Mouse (Mus musculus) embryonic facial prominence, embryonic 13.5 days (tissue): ENCODE data around the gene Rapgef6. TPM values are rescaled to one million over a fixed set of nuclear protein-coding genes. Genes with fewer than 3 reads are reported as not detected.

Experiments used
- ATAC-seq: fragments of 200-750 bp; cut with Nextera tagmentation; 2 replicates; pipeline ENCODE4 v1.8.0; 2017; ENCODE audit warnings: low read depth; ENCODE audit not compliant: insufficient number of reproducible peaks, insufficient read depth, low FRiP score, low TSS enrichment
- H3K27ac ChIP-seq: fragments of 300-500 bp; sonication (generic); 2 replicates; pipeline ENCODE4 v1.5.1; 2015; ENCODE audit warnings: moderate library complexity, mild to moderate bottlenecking, inconsistent platforms
- H3K27me3 ChIP-seq: fragments of 300-500 bp; sonication (generic); 2 replicates; pipeline ENCODE4 v1.6.1; 2015; ENCODE audit warnings: mild to moderate bottlenecking, inconsistent platforms
- H3K36me3 ChIP-seq: fragments of 300-500 bp; sonication (generic); 2 replicates; pipeline ENCODE4 v1.6.1; 2015; ENCODE audit warnings: mild to moderate bottlenecking, inconsistent platforms
- H3K4me1 ChIP-seq: fragments of 300-500 bp; sonication (generic); 2 replicates; pipeline ENCODE4 v1.6.1; 2015; ENCODE audit warnings: inconsistent platforms
- H3K4me2 ChIP-seq: fragments of 300-500 bp; sonication (generic); 2 replicates; pipeline ENCODE4 v1.6.1; 2015; ENCODE audit warnings: moderate library complexity, mild to moderate bottlenecking, inconsistent platforms
- H3K4me3 ChIP-seq: fragments of 300-500 bp; sonication (generic); 2 replicates; pipeline ENCODE4 v1.5.1; 2015; ENCODE audit warnings: mild to moderate bottlenecking, inconsistent platforms
- H3K9ac ChIP-seq: fragments of 300-500 bp; sonication (generic); 2 replicates; pipeline ENCODE4 v1.6.1; 2015; ENCODE audit warnings: mild to moderate bottlenecking, inconsistent platforms
- H3K9me3 ChIP-seq: fragments of 300-500 bp; sonication (generic); 2 replicates; pipeline ENCODE4 v1.6.1; 2016; ENCODE audit warnings: inconsistent platforms
- WGBS: fragments of 180-500 bp; shearing (Covaris S2); methylation state at CpG from one replicate; pipeline ENCODE4 v1.1.7; 2015; ENCODE audit warnings: mixed read lengths; 5-methylcytosine and 5-hydroxymethylcytosine counted together
- polyA plus RNA-seq: library from polyadenylated mRNA; unstranded; fragments of >200 nt; fragmentation: Nextera tagmentation; extraction: Ambion mirVana; gene quantifications from 2 replicates; pipeline ENCODE4 v1.2.1, GENCODE M21; 2015

The Rapgef6 gene
- polyA plus RNA-seq, 1 experiment from 2014 or later = 40.5 TPM

DNA sequence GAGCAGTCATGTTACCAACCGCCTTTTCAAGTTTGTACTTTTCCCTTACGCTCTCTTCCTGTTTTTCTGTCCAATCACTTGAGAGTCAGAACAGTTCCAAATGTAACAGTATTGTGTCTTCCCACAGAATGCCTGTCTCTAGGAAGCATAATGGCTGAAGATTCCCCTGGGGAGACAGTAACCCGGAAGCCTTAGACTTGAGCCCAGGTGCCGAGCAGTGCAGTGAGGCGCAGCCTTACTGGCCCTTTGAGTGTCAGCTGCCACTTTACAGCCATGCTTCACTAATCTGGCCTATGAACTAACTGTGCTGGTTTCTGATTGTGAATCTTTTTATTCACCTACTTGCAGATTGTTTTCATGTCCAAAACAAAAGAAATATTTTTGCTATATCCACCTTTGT, 175.0 kb downstream of the Rapgef6 start:
- no peak for ATAC-seq
- no peak overlapping the region for H3K4me3 ChIP-seq
- WGBS = 86% methylated on average over 5 of the region's 5 CpGs
- no peaks in the 10 kb centered on the region for H3K4me1 ChIP-seq
- H3K4me2 ChIP-seq = no peak overlapping the region
- H3K27me3 ChIP-seq = no peaks in the 10 kb centered on the region
- no peak overlapping the region for H3K9ac ChIP-seq
- peaks cover 37% of the 10 kb centered on the region for H3K36me3 ChIP-seq
- H3K27ac ChIP-seq = no peak overlapping the region
- no peaks in the 10 kb centered on the region for H3K9me3 ChIP-seq

DNA sequence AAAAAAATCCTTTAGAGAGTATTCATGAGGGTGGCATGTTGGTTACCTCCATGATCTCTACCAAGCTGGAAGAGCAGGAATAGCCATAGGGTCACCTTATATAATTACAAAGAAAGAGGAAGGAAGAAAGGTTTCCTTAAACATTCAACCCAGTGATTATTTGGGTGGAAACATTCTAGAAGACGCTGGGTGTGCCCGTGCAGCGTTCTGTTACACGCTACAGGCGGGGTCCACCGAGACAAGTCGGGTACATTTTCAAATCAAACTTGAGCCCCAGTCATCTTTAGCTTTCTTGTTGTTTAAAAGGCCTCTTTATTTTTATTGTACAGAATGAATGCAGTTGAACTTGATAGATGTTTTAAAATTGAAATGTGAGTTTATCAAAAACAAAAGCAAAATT, 176.0 kb downstream of the Rapgef6 start:
- H3K9me3 ChIP-seq = no peaks in the 10 kb centered on the region
- H3K27me3 ChIP-seq = no peaks in the 10 kb centered on the region
- no peak for ATAC-seq
- H3K9ac ChIP-seq = no peak overlapping the region
- H3K27ac ChIP-seq = no peak overlapping the region
- H3K36me3 ChIP-seq = peaks cover 33% of the 10 kb centered on the region
- no peaks in the 10 kb centered on the region for H3K4me1 ChIP-seq
- WGBS = 91% methylated on average over 7 of the region's 7 CpGs
- H3K4me2 ChIP-seq = no peak overlapping the region
- no peak overlapping the region for H3K4me3 ChIP-seq

DNA sequence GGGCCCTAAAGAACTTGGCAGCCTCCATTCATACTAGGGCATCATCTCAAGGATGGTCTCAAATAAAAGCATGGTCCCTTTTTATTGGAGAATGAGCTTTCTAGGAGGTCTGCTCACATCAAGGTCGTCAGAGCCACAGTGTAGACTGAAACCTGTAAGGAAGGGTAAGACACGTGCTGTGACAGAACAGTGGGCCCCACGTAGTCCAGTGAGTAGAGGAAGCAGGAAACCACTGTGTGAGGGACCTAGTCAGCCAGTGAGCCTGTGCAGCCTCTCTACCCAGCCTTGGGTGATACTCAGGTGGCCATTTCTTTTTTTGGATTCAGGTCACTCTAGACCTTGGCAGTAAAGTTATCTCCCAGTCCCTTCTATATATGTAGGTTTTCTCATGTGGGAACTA, 177.3 kb downstream of the Rapgef6 start:
- Histone ChIP-seq H3K27me3 (no peaks in the 10 kb centered on the region), H3K4me2 (no peak overlapping the region), H3K27ac (no peak overlapping the region), H3K4me1 (no peaks in the 10 kb centered on the region), H3K4me3 (no peak overlapping the region), H3K9me3 (no peaks in the 10 kb centered on the region), H3K9ac (no peak overlapping the region), H3K36me3 (peaks cover 25% of the 10 kb centered on the region)
- 85% methylated on average over 3 of the region's 3 CpGs for WGBS
- no peak for ATAC-seq

DNA sequence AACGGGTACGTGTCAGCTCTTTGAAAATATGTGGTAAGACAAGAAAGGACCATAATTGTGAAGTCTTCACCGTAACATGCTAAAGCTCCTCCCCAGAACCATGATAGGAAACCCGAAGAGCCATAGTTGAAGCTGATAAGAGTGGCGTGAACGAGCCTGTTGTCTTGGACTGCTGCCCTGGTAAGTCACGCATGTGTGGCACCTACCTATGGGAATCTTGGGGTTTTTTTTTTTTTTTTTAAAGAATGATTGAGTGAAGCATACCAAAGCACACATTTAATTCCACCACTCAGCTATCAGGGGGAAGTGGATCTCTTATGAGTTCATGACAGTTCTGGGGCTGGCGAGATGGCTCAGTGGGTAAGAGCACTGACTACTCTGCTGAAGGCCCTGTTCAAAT, 179.2 kb downstream of the Rapgef6 start:
- H3K27me3 ChIP-seq = no peaks in the 10 kb centered on the region
- 92% methylated on average over 8 of the region's 8 CpGs for WGBS
- no peak overlapping the region for H3K27ac ChIP-seq
- H3K4me3 ChIP-seq = no peak overlapping the region
- ATAC-seq = no peak
- H3K9me3 ChIP-seq = no peaks in the 10 kb centered on the region
- peaks cover 8% of the 10 kb centered on the region for H3K36me3 ChIP-seq
- no peak overlapping the region for H3K4me2 ChIP-seq
- H3K4me1 ChIP-seq = no peaks in the 10 kb centered on the region
- H3K9ac ChIP-seq = no peak overlapping the region

DNA sequence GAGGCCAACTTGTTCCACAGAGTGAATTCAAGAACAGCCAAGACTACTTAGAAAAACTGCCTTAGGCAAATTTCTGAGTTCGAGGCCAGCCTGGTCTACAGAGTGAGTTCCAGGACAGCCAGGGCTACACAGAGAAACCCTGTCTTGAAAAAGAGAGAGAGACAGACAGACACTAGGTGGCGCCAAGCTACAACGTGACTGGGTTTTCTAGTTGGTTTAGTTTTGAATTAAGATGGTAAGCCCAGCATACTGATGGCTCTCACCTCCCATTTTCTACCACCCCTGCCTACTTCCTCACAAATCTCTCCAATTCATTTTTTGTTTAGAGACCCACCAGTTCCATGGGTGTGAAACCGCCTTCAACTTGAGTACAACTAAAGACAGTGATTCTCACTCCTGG, 180.7 kb downstream of the Rapgef6 start:
- peaks cover 5% of the 10 kb centered on the region; the same call in 1 of the 2 replicates for H3K36me3 ChIP-seq
- no peak overlapping the region for H3K9ac ChIP-seq
- no peaks in the 10 kb centered on the region for H3K27me3 ChIP-seq
- H3K4me3 ChIP-seq = no peak overlapping the region
- no peaks in the 10 kb centered on the region for H3K9me3 ChIP-seq
- no peak for ATAC-seq
- H3K4me2 ChIP-seq = no peak overlapping the region
- 30% methylated on average over 4 of the region's 4 CpGs for WGBS
- H3K4me1 ChIP-seq = no peaks in the 10 kb centered on the region
- H3K27ac ChIP-seq = no peak overlapping the region

DNA sequence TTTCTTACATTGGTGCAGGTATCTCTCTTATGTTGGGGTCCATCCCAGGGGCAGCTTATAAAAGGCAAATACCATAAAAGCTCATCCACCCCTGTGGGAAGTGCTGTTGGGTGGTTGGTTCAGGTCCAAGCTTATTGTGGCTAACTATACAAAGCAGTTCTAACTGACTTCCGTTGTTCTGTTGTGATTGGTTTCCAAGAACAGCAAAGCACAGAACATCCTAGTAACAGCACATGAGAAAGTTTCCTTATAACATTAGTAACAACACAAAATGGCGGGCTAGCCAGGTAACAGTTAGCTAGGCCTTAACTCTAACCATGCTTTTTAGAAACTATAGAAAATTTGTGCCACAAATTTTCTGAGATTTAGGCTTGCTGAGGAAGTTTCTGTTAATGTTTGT, 185.5 kb downstream of the Rapgef6 start:
- Histone ChIP-seq H3K4me2 (no peak overlapping the region), H3K9me3 (no peaks in the 10 kb centered on the region), H3K4me1 (no peaks in the 10 kb centered on the region), H3K9ac (no peak overlapping the region), H3K27me3 (no peaks in the 10 kb centered on the region), H3K36me3 (0 out of 2 replicates have a peak, but pooled peaks cover 6% of the 10 kb centered on the region), H3K4me3 (no peak overlapping the region), H3K27ac (no peak overlapping the region)
- 93% methylated on average over 2 of the region's 2 CpGs for WGBS
- ATAC-seq = no peak

DNA sequence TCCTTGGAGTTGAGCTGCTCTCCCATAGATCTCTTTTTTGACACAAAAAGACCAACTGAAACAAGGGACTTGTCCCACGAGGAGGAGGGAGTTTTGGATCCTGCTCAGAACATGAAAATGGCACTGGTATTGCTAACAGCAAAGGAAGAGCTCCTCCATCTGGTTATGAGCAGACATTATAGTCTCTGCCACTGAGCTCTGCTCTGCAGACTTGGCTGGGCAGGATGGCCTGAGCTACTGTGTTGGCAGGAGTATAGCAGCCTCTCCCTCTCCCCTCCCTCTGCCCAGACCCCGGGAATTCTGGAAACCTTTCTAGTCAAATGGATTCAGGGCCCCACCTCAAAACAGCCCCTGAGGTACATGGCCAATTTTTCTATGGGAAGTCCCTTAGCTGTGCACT, 187.0 kb downstream of the Rapgef6 start:
- Histone ChIP-seq H3K36me3 (0 out of 2 replicates have a peak, but pooled peaks cover 6% of the 10 kb centered on the region), H3K4me3 (no peak overlapping the region), H3K27ac (no peak overlapping the region), H3K4me1 (no peaks in the 10 kb centered on the region), H3K9me3 (no peaks in the 10 kb centered on the region), H3K4me2 (no peak overlapping the region), H3K27me3 (no peaks in the 10 kb centered on the region), H3K9ac (no peak overlapping the region)
- no peak for ATAC-seq
- WGBS = 61% methylated on average over 2 of the region's 2 CpGs

DNA sequence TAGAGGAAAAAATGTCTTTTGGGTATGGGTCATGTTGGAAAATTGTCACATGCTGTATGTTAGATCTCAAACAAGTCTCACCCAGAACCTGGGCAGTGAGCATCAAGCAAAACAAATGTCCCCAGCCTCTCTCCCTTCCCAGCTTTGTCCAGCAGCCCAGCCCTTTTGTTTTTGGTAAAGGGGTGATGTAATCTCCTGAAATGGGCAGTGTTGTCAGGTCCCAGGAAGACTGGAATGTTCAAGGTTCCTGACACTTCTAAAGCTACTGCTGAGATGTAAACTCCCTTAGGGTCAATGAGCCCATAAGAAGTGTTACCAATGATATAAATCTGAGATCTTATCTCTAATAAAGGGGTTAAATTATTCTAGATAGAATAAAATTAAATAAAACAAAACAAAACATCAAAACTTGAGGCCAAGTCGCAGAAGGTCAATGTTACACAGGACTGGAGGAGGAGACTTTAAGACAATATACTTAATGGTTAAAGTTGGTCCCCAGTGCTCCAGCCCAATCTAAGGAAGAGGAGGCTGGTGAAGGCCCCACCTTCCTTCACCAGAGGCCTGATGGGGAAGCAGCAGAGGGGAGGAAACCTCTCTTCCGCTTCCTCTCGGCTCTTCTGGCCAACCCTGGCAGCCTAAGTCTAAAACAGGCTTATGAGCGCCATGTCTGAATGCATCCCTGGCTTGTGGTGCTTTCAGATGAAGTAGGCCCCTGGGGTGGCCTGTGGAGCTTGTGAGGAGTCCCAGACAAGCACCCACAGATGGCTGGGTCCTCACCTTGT, 188.1 kb downstream of the Rapgef6 start:
- WGBS = 85% methylated on average over 4 of the region's 4 CpGs
- ATAC-seq = no peak
- Histone ChIP-seq H3K4me2 (no peak overlapping the region), H3K9me3 (no peaks in the 10 kb centered on the region), H3K4me3 (no peak overlapping the region), H3K27me3 (no peaks in the 10 kb centered on the region), H3K4me1 (no peaks in the 10 kb centered on the region), H3K36me3 (peaks cover 14% of the 10 kb centered on the region), H3K27ac (no peak overlapping the region), H3K9ac (no peak overlapping the region)

DNA sequence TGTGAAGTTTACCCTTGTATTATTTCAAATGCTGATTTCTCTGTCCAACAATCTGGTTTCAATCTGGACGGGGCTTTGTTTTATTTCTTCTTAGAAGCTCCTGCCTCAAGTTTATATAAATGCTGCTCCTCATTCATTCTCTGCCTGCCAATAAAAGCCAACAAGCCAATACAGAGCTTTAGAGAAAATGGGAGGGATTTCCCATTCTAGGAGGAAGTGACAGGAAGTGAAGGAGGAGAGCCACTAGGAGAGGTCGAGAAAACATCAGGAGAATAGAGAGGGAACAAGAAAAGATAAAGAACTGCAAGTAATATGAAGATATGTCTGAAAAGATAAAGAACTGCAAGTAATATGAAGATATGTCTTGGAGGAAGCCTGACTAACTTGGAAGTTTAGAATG, 190.2 kb downstream of the Rapgef6 start:
- Histone ChIP-seq H3K9ac (no peak overlapping the region), H3K36me3 (peaks cover 29% of the 10 kb centered on the region), H3K4me1 (no peaks in the 10 kb centered on the region), H3K9me3 (no peaks in the 10 kb centered on the region), H3K27me3 (no peaks in the 10 kb centered on the region), H3K4me2 (no peak overlapping the region), H3K4me3 (no peak overlapping the region), H3K27ac (no peak overlapping the region)
- WGBS = 67% methylated on average over 2 of the region's 2 CpGs
- ATAC-seq = no peak

DNA sequence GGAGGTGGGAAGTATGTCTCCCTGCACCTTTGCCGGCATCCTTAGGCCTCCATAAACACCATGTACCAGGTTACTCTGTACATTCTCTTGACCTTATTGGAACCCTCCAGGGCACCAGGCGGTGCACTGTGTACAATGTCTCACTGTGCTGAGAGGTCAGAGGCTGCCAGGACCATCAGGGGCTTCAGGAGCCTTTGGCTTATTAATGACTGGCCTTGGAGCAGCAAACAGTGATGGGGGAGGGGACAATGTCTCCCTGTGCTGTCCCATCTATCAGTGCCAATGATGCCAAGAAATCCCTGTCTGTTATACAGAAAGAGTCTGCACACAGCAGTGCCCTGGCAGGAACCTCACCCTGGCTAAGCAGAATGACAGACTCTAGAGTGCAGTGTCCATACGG, 195.2 kb downstream of the Rapgef6 start:
- H3K9me3 ChIP-seq = no peaks in the 10 kb centered on the region

DNA sequence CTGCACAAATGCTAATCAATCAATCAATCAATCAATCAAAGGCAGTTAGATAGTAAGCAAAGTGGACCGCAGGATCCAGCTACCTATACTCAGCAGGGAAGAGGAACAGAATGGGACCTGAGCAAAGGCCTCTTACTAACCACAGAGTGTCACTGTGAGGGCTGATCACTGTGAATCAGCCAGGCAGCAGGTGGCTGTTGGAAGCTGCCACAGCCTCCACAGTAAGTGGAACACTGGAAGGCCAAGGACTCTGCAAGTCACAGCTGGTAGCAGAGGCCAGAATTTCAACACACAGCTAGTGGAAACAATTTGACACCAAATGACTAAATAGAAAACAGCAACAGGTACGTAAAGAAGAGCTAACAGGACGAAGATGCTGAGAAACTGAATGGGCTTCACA, 196.0 kb downstream of the Rapgef6 start:
- Histone ChIP-seq H3K9ac (no peak overlapping the region), H3K27ac (no peak overlapping the region), H3K9me3 (no peaks in the 10 kb centered on the region), H3K4me1 (no peaks in the 10 kb centered on the region), H3K4me3 (no peak overlapping the region), H3K4me2 (no peak overlapping the region), H3K36me3 (peaks cover 69% of the 10 kb centered on the region), H3K27me3 (no peaks in the 10 kb centered on the region)
- no peak for ATAC-seq
- WGBS = 83% methylated on average over 3 of the region's 3 CpGs

More for the DNA sequence above, 195.2 kb downstream of the Rapgef6 start:
- no peak for ATAC-seq
- WGBS = 83% methylated on average over 3 of the region's 3 CpGs
- H3K9ac ChIP-seq = no peak overlapping the region
- H3K27me3 ChIP-seq = no peaks in the 10 kb centered on the region
- no peak overlapping the region for H3K4me3 ChIP-seq
- peaks cover 62% of the 10 kb centered on the region for H3K36me3 ChIP-seq
- H3K4me2 ChIP-seq = no peak overlapping the region
- H3K4me1 ChIP-seq = no peaks in the 10 kb centered on the region
- H3K27ac ChIP-seq = no peak overlapping the region

DNA sequence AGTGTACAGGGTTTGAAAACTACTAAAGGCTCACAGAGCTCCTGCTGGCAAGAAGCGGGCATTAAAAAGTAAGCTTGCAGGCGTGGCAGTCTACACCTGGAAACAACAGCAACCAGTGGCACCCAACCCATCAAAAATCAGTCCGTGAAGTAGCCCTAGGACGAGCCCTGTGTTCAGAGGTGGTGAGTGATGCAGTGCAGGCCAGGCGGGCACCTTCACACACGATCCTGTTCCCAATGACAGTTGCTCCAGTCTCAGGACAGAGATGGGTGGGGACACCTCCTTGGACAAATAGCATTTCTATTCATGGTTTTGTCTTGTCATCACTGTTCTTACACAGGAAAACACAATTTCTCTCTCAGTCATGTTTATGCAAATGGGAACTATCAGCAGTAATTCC, 199.4 kb downstream of the Rapgef6 start:
- no peaks in the 10 kb centered on the region for H3K9me3 ChIP-seq
- no peak overlapping the region for H3K27ac ChIP-seq
- H3K36me3 ChIP-seq = peaks cover 67% of the 10 kb centered on the region
- no peak overlapping the region for H3K9ac ChIP-seq
- no peaks in the 10 kb centered on the region for H3K27me3 ChIP-seq
- H3K4me3 ChIP-seq = no peak overlapping the region
- no peak overlapping the region for H3K4me2 ChIP-seq
- WGBS = 90% methylated on average over 6 of the region's 6 CpGs
- ATAC-seq = no peak
- no peaks in the 10 kb centered on the region for H3K4me1 ChIP-seq
